Comparison of ENCODE assay signal across 8 mouse cellular contexts in the genomic region with DNA sequence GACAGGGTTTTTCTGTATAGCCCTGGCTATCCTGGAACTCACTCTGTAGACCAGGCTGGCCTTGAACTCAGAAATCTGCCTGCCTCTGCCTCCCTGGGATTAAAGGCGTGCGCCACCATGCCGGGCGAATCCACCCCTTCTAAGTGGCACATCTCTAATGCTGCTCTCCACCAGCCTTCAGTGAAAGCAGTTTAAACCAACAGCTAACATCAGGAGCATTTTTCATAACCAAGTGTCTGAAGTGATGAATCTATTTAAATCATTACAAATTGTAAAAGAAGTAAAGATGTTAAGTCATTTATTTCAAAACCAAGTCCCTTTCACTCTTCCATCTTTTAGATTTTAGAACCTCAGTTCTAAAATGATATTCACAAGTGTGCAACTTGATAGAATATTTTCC. TPM values are rescaled to one million over a fixed set of nuclear protein-coding genes. Genes with fewer than 3 reads are reported as not detected.
DNase-seq lines count a peak whose midpoint lies in the region; ATAC-seq and TF ChIP-seq lines count a peak whose summit lies in the region.

No protein-coding gene starts in this region.

- H3K4me3 ChIP-seq in heart, adult 2 months, result peak overlapping the region; percentile 41; the same call in 1 of the 2 replicates
- peak overlapping the region; percentile 62 for H3K4me3 ChIP-seq in liver, embryonic 11.5 days (ENCODE audit: low read depth, low read length)
- H3K4me3 ChIP-seq in intestine, embryonic 16.5 days (ENCODE audit: low read length), result peak overlapping the region; percentile 57
- peak overlapping the region; percentile 41 for H3K4me3 ChIP-seq in small intestine, adult 2 months (ENCODE audit: low read depth, low read length)

- no peaks in the 10 kb centered on the region for H3K27me3 ChIP-seq in heart, adult 2 months (ENCODE audit: control insufficient read depth, insufficient read depth, low read length)
- no peaks in the 10 kb centered on the region for H3K27me3 ChIP-seq in liver, embryonic 11.5 days (replicated peaks; ENCODE audit: control insufficient read depth, insufficient read depth, low read length)
- no peaks in the 10 kb centered on the region for H3K27me3 ChIP-seq in intestine, embryonic 16.5 days (replicated peaks; ENCODE audit: control insufficient read depth, insufficient read depth, low read length)
- H3K27me3 ChIP-seq in small intestine, adult 2 months (ENCODE audit: control insufficient read depth, insufficient read depth, low read length), result no peaks in the 10 kb centered on the region

- no peak for ATAC-seq in liver, embryonic 11.5 days (replicated peaks; ENCODE audit: low FRiP score)
- ATAC-seq in intestine, embryonic 16.5 days, result no peak

- peak overlapping the region; percentile 73 for H3K4me2 ChIP-seq in liver, embryonic 11.5 days
- peak overlapping the region; percentile 55; the same call in 1 of the 2 replicates for H3K4me2 ChIP-seq in intestine, embryonic 16.5 days (ENCODE audit: low read depth, low read length)

- H3K36me3 ChIP-seq in heart, adult 2 months (ENCODE audit: control insufficient read depth, insufficient read depth, low read length), result no peaks in the 10 kb centered on the region
- no peaks in the 10 kb centered on the region for H3K36me3 ChIP-seq in liver, embryonic 11.5 days (ENCODE audit: control insufficient read depth, insufficient read depth, low read length)
- no peaks in the 10 kb centered on the region for H3K36me3 ChIP-seq in intestine, embryonic 16.5 days (ENCODE audit: control insufficient read depth, insufficient read depth, low read length)
- H3K36me3 ChIP-seq in small intestine, adult 2 months (ENCODE audit: control insufficient read depth, insufficient read depth, low read length), result no peaks in the 10 kb centered on the region

- no peaks in the 10 kb centered on the region for H3K79me2 ChIP-seq in heart, adult 2 months (replicated peaks; ENCODE audit: control insufficient read depth, insufficient read depth, low read length)

- TF ChIP-seq POLR2A in heart, adult 2 months (IDR thresholded peaks at IDR 0.05; ENCODE audit: insufficient read depth, low read depth, low read length), result no peak
- no peak for TF ChIP-seq POLR2A in small intestine, adult 2 months (IDR thresholded peaks at IDR 0.05; ENCODE audit: low read depth, low read length)

- no peaks in the 10 kb centered on the region for H3K9me3 ChIP-seq in liver, embryonic 11.5 days (ENCODE audit: control insufficient read depth, low read length)
- no peaks in the 10 kb centered on the region for H3K9me3 ChIP-seq in intestine, embryonic 16.5 days (ENCODE audit: control insufficient read depth, low read length)

- no peak overlapping the region; the same call in 1 of the 2 replicates for H3K27ac ChIP-seq in heart, adult 2 months
- H3K27ac ChIP-seq in liver, embryonic 11.5 days (ENCODE audit: low read depth, low read length), result no peak overlapping the region; the same call in 1 of the 2 replicates
- 0 out of 2 replicates have a peak overlapping the region, but pooled peaks have one; percentile 91 for H3K27ac ChIP-seq in intestine, embryonic 16.5 days (ENCODE audit: low read length)
- H3K27ac ChIP-seq in small intestine, adult 2 months (ENCODE audit: insufficient read depth, low read depth, low read length), result no peak overlapping the region

- 97% methylated on average over 4 of the region's 4 CpGs for WGBS in heart, adult 2 months
- 75% methylated on average over 4 of the region's 4 CpGs for WGBS in liver, embryonic 11.5 days
- 84% methylated on average over 4 of the region's 4 CpGs for WGBS in intestine, embryonic 16.5 days
- 77% methylated on average over 4 of the region's 4 CpGs for WGBS in small intestine, adult 2 months

- no peaks in the 10 kb centered on the region; the same call in 1 of the 2 replicates for H3K4me1 ChIP-seq in heart, adult 2 months (ENCODE audit: control insufficient read depth, insufficient read depth, low read length)
- H3K4me1 ChIP-seq in liver, embryonic 11.5 days (replicated peaks; ENCODE audit: control insufficient read depth, insufficient read depth, low read length), result 0 out of 2 replicates have a peak, but pooled peaks cover 2% of the 10 kb centered on the region
- no peaks in the 10 kb centered on the region for H3K4me1 ChIP-seq in intestine, embryonic 16.5 days (ENCODE audit: control insufficient read depth, insufficient read depth, low read length)
- H3K4me1 ChIP-seq in small intestine, adult 2 months (ENCODE audit: control insufficient read depth, insufficient read depth, insufficient read length, low read length), result 0 out of 2 replicates have a peak, but pooled peaks cover 1% of the 10 kb centered on the region

- DNase-seq in heart, adult 2 months, result no peak
- no peak for DNase-seq in heart, postnatal 10 days
- no peak for DNase-seq in liver, embryonic 11.5 days (ENCODE audit: low spot score)
- DNase-seq in liver, result no peak
- DNase-seq in urinary bladder, postnatal 10 days (ENCODE audit: low spot score), result no peak
- no peak for DNase-seq in spleen, postnatal 36 days (ENCODE audit: low spot score in 2 of 2)

- H3K9ac ChIP-seq in heart, adult 2 months (ENCODE audit: low read depth, low read length), result no peak overlapping the region
- H3K9ac ChIP-seq in liver, embryonic 11.5 days (ENCODE audit: low read depth, low read length), result no peak overlapping the region; the same call in 1 of the 2 replicates
- no peak overlapping the region for H3K9ac ChIP-seq in intestine, embryonic 16.5 days (ENCODE audit: low read depth, low read length)

- no peak for TF ChIP-seq EP300 in heart, adult 2 months (IDR thresholded peaks at IDR 0.05; ENCODE audit: insufficient read depth, low read depth, low read length)

- TF ChIP-seq CTCF in heart, adult 2 months (IDR thresholded peaks at IDR 0.05), result no peak
- no peak for TF ChIP-seq CTCF in small intestine, adult 2 months (IDR thresholded peaks at IDR 0.05; ENCODE audit: extremely low read depth, insufficient read length, insufficient replicate concordance, low read depth, low read length)

- intact Hi-C loops in heart, adult 2 months (cut with DNase I), result no loop called here
- intact Hi-C loops in heart, postnatal 10 days (cut with DNase I), result no loop called here

RNA-seq across cellular contexts. Expression of gene Pla2g4a, which starts 0.8 kb away (rescaled TPM):
- 1 to 10 TPM; 2.3 to 3.2 TPM for total RNA-seq in heart, adult 2 months (2021)
- polyA plus RNA-seq in heart, adult 2 months (2012; rRNA removed), result 1.1 and 2.7 TPM in 2 replicates
- total RNA-seq in heart, postnatal 10 days (2021), result 1 to 10 TPM; 3.8 to 4.7 TPM
- polyA plus RNA-seq in liver, embryonic 11.5 days (2014; fragmentation: Nextera tagmentation; extraction: Ambion mirVana), result 23.6 and 27.3 TPM in 2 replicates
- 30.0 and 32.8 TPM in 2 replicates for polyA plus RNA-seq in intestine, embryonic 16.5 days (2015; fragmentation: Nextera tagmentation; extraction: Ambion mirVana)
- polyA plus RNA-seq in small intestine, adult 2 months (2012; rRNA removed), result 0.42 and 0.43 TPM in 2 replicates
